Mouse (Mus musculus): ENCODE results near the gene Mthfsd. TPM values are rescaled to one million over a fixed set of nuclear protein-coding genes. Genes with fewer than 3 reads are reported as not detected.

Mthfsd gene
- total RNA-seq, 2 experiments from 2014 or later = 11.0 to 13.1 TPM

DNA sequence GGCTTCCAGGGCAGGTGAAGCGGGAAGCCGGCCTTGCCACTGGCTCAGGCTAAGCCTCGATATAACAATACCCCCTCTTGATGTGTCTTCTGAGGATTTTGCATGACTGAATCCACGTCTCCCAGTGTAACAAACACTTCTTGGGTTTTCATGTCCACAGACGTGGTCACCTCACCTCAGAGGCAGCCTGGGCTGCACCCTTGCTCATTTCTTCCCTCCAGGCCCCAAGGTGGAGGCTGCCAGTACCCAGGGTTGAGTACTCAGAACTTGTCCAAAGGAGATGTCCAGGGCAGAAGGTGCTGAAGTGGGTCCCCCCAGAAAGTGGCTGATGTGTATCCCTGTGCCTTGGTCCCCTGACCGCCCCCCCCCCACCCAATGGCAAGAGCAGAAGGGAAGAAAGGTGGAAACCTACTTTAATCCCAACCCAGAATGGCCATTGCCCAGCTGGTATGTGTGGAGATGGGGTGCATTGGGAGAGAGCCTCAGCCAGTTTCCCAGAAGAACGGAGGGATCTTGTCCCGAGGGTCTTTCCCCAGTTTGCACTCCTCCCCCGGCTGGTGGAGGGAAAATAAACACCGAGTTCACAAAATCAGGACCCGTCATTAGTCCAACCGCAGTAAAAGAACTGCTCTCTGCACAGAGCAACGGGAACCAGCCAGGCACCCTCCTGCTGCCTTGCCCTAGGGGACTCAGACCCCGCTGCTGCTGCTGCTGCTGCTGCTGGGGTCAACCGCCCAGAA is 33.9 kb downstream of the Mthfsd start:
- no peak for ATAC-seq (ENCODE audit: poor library complexity, severe bottlenecking)

DNA sequence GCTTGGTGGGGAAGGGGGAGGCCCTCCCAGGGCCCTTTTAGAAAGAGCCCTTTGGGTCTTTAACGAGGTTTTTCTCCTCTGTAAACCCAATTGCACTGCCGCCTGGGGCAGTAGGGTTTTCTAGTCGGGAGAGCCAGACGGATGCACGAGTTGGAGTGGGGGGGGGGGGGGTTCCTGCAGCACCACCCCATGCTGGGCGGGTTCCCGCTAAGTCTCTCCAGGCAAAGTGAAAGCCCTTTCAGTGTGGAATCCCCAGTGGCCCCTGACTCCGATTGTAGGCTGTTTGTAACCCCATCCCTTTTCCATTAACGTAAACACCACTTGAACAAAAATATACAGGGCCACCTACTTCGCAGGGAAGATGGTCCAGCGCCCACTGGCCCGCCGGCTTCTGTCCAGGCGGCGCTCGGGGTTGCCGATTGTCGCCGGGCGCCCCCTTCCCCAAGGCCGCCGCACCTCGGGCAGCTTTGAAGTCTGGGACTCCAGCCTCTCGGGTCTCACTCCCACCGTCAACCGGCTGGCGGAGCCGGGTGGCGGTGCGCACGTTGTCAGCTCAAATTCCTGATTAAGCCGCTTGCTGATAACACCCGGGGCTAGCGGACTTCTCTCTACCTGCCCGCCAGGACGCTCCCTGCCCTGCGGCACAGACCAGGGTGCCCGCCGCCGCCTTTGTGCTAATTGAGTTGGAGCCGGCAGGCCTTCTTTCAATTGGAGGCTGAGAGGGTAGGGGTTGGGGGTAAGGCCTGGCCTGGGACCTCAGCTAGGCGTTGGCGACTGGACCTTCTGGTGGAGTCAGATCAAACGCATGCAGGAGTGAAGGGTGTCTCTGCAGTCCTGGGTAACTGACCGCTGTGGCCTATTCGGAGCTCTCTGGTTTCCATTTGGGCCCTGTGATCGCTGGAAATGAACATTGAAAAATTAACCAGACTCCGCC is 34.8 kb downstream of the Mthfsd start:
- no peak for ATAC-seq (ENCODE audit: poor library complexity, severe bottlenecking)

DNA sequence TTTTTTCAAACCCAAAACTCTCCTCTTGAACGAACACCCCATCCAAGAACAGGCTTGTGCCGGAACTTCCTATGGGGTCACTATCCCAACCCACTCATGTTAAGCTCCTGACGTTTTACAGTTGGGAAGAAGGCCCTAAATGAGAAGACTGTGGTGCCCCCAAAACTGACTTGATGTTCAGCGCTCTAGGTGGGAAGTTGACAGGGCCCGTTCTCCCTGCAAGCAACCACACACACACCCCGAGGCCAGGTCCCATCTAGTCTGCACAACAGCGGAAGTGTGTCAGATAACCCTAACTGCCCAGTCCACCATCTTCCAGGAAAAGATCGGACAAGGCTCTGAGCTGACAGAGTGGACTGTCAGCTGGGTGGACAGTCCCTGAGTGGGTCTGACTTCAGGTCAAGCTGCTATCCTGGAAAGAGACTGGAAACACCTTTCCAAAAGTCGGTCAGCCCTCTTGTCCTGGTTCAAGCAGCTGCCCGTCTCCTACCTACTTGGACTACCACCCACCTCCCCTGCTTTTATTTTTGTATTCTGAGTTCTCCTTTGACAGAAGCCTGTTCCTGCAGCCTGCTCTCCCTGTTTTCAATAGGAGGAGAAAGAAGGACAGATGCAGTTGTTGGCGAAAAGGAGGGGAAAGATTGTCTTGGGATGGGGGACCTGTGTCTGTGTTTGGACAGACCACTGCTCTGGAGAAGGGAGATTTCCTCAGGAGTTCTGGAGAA is 35.6 kb downstream of the Mthfsd start:
- ATAC-seq (ENCODE audit: poor library complexity, severe bottlenecking) = no peak

DNA sequence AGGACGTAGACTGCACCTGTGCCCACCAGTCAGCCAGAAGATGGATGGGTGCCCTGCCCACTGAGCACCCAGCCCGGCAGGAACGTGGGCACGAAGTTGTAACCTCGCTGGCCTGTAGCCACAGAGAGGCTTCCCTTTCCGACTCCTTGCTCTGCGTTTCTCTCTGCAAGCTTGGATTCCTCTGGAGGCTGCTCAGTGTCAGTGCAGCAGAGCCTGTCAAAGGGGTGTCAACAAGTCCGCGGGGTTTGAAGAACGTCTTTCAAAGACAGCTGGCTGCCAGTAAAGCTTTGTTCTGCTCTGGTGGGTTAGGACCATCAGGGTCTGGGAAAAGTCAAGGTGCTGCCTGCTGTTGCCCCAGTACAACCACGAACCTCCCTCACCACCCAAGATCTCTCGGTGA is 36.7 kb downstream of the Mthfsd start:
- no peak for ATAC-seq (ENCODE audit: poor library complexity, severe bottlenecking)

DNA sequence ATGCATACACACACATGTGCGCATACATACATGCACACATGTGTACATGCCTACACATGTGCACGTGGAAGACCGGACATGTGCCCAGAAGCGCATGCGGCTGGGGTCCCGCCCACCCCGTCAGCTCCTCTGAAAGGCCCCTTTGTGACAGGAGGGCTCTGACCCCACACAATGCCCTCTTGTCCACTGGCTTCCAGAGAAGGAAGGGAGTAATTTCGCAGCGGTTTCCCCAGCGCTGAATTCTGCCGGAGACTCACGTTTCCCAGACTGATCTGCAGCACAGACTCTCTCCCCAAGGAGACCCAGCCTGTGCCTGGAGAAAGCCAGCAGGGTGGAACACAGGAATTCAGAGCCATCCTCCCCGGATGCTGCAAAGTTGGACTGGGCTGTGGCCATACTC is 44.5 kb downstream of the Mthfsd start:
- no peak for ATAC-seq (ENCODE audit: poor library complexity, severe bottlenecking)

DNA sequence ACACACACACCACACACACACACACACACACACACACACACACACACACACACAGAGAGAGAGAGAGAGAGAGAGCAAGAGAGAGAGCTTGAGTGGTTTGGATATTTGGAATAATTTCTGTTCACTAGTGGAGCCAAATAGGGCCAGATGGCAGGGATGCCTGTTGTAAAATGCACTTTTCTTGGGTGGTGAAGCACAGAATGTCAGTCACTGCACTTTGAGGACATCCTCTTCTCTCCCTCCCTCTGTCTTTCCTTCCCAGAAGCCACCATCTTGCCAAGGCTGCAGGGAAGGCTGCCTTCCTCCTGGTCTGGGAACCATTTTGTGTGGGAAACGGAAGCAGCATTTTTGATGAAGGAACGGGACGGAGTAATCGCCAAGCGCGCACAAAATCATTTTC is 45.7 kb downstream of the Mthfsd start:
- ATAC-seq (ENCODE audit: poor library complexity, severe bottlenecking) = no peak

DNA sequence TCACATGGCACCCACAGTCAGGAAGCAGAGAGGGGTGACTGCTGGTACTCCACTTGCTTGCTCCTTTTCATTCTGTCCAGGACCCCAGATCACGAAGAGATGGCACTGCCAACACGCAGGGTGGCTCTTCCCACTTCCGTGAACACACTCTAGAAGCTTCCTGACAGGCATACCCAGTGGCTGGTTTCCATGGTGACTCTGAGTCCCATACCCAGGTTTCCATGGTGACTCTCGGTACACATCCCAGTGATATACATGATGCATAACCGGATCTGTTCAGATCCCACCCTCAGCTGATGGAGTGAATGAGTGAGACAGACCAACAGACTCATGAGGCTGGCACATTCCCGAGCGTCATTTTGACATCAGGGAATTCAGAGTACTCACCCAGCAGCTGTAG is 49.1 kb downstream of the Mthfsd start:
- no peak for ATAC-seq (ENCODE audit: poor library complexity, severe bottlenecking)

DNA sequence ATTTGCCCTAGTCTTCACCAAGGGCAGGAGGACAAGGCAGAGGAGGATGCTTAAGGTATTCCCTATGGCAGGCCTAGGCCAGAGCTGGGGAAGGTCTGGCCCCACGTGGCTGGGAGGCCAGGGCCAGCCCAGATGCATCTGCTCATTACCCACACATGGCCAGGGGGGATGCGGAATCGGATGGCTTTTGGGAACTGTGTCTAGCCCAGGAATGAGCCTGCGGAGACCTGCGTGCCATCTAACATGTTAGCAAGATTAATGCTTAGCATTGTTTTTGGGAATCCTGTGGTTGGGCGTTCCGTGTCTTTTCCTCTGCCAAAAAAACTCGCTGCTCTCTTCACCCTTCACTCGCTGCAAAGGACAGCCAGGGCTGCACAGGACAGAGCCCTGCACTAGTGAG is 50.1 kb downstream of the Mthfsd start:
- ATAC-seq (ENCODE audit: poor library complexity, severe bottlenecking) = no peak

DNA sequence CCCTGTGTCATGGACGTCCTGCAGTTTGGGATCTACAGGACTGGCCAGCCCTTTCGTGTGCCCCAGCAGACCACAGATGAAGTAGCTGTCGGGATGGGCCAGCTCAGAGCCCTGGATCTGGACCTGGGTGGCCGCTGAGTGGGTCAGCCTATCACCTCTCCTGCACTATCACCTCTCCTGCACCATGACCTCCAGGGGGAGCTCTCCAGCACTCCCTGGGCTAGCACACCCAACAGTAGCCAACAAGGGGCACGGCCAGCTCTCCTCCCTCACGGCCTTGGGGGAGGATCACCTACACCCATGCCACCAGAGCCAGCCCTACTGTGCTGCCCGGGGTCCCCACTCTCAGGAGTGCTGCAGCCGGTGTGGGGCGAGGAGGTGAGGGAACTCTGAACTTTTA is 60.8 kb downstream of the Mthfsd start:
- ATAC-seq (ENCODE audit: poor library complexity, severe bottlenecking) = no peak

DNA sequence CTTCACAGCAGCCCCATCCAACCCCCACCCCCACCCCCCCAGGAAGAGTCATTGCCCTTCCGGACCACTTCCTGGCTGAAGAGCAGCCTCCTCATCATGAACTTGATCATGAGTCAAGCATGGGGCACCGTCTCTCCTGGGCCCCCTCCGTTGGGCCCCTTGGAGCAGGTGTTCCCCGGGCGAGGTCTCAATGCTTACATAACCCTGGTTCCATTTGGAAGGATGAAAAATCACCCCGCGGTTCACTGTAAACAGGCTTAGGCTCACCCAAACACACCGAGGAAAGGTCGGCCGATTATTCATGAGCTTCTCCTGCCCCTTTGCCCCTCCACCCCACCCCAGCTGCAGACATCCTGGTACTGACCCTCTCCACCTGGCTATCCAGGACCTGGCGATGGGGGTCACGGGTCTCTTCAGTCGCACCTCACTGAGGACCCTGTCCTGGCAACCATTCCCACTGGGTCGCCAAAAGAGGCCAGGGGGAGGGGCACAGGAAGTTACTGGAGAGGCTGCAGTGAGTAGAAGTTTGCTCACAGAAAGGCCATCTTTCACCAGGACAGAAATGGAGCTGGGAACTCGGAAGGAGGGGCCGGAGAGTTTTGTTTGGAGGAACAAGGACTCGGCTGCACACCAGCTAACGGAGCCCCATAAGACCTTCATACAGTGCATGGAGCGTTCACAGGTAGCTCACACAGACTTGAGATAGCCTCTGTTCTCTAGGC is 64.3 kb downstream of the Mthfsd start:
- no peak for ATAC-seq (ENCODE audit: poor library complexity, severe bottlenecking)

Other genes starting within 250 kb of the Mthfsd start
- not detected in 2 replicates for gene Foxf1, start 24.0 kb downstream of the Mthfsd start, total RNA-seq (2015)
- not detected in 2 replicates for gene Foxf1, start 24.0 kb downstream of the Mthfsd start, total RNA-seq (2017)
- not detected in 2 replicates for gene Foxc2, start 7.8 kb upstream of the Mthfsd start, total RNA-seq (2015)
- not detected in 2 replicates for gene Foxc2, start 7.8 kb upstream of the Mthfsd start, total RNA-seq (2017)
- not detected in 2 replicates for gene Foxl1, start 19.5 kb upstream of the Mthfsd start, total RNA-seq (2015)
- not detected in 2 replicates for gene Foxl1, start 19.5 kb upstream of the Mthfsd start, total RNA-seq (2017)

Measured in megakaryocyte, adult 5-6 weeks (primary cell).